Mouse (Mus musculus): ENCODE measurements around the gene Ctnnbl1. TPM values are rescaled to one million over a fixed set of nuclear protein-coding genes. Genes with fewer than 3 reads are reported as not detected.
A peak's percentile ranks its signal among the peaks of the same experiment; 100 is the strongest.

Ctnnbl1 gene
- total RNA-seq, 2 experiments from 2014 or later = 23.0 to 28.0 TPM

DNA sequence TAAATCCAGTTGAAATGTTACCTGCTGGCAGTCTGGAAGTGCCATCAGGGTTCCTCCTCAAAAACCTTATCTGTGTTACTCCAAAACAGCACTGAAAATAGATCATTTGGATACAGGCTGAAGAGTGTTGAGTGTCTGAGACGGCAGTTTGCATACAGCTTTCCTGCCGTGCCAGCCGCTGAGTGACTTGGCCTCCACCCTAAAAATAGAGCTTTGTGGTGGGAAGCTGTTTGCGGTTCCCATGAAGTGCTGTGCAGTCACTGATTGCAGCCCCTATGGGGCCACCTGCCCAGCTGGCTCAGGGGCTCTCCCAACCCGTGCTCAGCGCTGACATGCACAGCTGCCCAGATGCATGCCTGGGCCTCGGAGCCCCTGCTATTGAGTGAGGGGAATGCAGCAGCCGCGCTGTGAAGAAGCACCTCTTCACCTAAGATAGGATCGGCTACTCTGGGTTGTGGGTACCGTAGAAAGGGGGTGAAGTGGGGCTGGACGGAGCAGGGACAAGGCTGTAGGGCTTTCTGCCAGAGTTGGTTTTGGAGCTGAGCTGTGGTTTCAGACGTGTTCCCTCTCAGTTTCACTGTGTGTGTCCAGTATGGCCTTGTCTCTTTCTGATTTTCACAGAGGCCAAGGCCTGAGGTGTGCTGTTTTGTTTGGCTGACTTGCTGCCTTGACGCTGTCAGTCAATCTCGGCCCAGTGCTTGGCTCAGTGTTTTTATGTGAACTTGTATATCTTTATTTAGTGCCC is 81.5 kb downstream of the Ctnnbl1 start:
- DNase-seq (ENCODE audit: low spot score in 2 of 2) = peak; percentile 4 to 17

GRCm38 (mm10) chr2:157819401-157819800 is 82.2 kb downstream of the Ctnnbl1 start:
- peak in 1 of 2 experiments; percentile 4 for DNase-seq (ENCODE audit: low spot score in 2 of 2)

DNA sequence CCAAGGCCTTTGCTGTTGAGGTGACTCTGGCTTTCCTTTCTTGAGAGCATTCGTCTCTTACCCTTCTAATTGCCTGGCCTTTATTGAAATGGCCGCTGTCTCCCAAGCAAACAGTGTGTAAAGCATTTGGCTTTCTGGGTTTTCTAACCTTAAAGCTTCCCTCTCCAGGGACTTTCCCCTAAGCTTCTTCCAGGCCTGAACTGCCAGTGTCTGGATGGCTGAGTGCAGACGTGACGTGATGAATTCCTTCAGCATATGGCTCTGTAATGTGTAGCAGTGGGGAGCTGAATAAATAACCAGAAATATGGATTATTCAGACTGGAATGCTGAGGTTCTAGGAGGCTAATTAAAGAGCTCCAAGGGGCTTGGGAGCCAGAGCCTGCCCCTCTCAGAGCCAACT is 84.1 kb downstream of the Ctnnbl1 start:
- DNase-seq (ENCODE audit: low spot score in 2 of 2) = no peak

- no peak for DNase-seq (ENCODE audit: low spot score in 2 of 2)
These were observed 86.3 kb downstream of the Ctnnbl1 start for GRCm38 (mm10) chr2:157823456-157823855.

GRCm38 (mm10) chr2:157824249-157824648 is 87.0 kb downstream of the Ctnnbl1 start:
- DNase-seq (ENCODE audit: low spot score in 2 of 2) = no peak

- DNase-seq (ENCODE audit: low spot score in 2 of 2) = no peak
These were observed 92.9 kb downstream of the Ctnnbl1 start for GRCm38 (mm10) chr2:157830101-157830500.

GRCm38 (mm10) chr2:157830620-157831354 is 93.6 kb downstream of the Ctnnbl1 start:
- no peak for DNase-seq (ENCODE audit: low spot score in 2 of 2)

- DNase-seq (ENCODE audit: low spot score in 2 of 2) = no peak
These were observed 99.8 kb downstream of the Ctnnbl1 start for GRCm38 (mm10) chr2:157837050-157837449.

- DNase-seq (ENCODE audit: low spot score in 2 of 2) = peak in 1 of 2 experiments; percentile 37
These were observed 101.2 kb downstream of the Ctnnbl1 start for GRCm38 (mm10) chr2:157838206-157838923.

- DNase-seq (ENCODE audit: low spot score in 2 of 2) = no peak
These were observed 103.5 kb downstream of the Ctnnbl1 start for GRCm38 (mm10) chr2:157840641-157841078.

DNA sequence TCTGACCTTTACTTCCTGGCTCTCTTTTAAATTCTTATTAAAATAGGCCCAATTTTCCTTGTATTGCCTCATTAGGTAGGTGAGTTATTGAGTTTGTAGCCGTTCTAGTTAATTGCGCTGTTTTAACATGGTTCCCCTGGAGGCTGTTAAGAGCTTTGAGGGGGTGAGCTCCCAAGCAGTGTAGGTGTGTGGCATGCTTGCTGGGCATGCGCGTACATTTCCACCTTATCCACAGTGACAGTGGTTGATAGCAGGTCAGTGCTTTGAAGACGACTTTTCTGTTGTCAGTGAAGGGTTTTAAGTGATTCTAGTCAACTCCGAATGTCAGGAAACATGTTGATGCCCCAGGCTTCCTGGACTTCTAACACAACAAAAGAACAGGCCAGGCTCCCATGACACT is 103.9 kb downstream of the Ctnnbl1 start:
- no peak for DNase-seq (ENCODE audit: low spot score in 2 of 2)

- no peak for DNase-seq (ENCODE audit: low spot score in 2 of 2)
These were observed 107.5 kb downstream of the Ctnnbl1 start for GRCm38 (mm10) chr2:157844746-157845145.

- no peak for DNase-seq (ENCODE audit: low spot score in 2 of 2)
These were observed 108.6 kb downstream of the Ctnnbl1 start for GRCm38 (mm10) chr2:157845831-157846230.

DNA sequence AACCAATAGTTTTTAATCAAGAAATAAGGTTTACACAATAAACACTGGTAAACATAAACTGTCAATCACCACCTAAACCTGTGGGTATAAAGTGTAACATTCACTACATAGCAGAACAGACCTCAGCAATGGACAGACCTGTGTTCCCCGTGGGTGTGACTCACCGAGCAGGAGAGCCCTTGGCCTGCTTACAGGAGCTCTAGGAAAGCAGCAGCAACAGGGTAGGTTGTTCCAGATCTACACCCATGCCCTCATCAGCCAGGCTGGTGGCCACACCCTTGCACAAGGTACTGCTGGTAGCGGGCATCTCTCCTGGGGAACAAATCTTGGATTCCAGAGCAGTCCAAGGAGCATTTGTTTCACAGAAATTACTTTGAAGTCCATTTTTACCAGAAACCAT is 115.9 kb downstream of the Ctnnbl1 start:
- DNase-seq (ENCODE audit: low spot score in 2 of 2) = no peak

- no peak for DNase-seq (ENCODE audit: low spot score in 2 of 2)
These were observed 118.6 kb downstream of the Ctnnbl1 start for GRCm38 (mm10) chr2:157855814-157856213.

GRCm38 (mm10) chr2:157857496-157857895 is 120.3 kb downstream of the Ctnnbl1 start:
- DNase-seq (ENCODE audit: low spot score in 2 of 2) = no peak

- DNase-seq (ENCODE audit: low spot score in 2 of 2) = no peak
These were observed 121.1 kb downstream of the Ctnnbl1 start for GRCm38 (mm10) chr2:157858317-157858716.

DNA sequence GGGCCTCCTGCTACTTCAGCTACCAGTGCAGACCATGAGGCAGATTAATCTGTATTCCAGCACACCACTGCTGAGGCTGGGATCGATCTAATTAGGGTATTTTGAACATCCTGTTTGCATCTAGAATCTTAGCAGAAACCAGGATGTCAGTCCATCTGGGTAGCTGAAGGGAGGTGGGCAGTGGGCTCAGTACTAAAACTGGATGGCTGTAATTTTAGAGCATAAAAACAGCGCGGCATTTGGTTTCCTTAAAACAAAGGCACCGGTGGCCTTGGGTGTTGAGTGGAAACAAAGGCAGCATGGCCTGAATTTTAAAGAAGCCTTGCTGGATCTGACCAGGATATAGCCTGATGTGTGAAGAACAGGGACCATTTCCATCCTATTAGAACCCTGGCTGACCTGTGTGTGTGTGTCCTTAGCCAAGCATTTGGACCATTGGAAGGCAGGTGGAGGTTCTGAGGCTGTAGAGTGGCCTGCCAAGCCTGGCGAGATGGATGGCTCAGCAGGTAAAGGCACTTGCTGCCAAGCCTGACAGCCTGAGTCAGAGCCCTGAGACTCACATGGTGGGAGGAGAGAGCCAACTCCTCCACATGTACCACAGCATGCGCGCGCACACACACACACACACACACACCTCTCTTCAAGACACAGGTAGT is 122.0 kb downstream of the Ctnnbl1 start:
- DNase-seq (ENCODE audit: low spot score in 2 of 2) = peak in 1 of 2 experiments; percentile 23

DNA sequence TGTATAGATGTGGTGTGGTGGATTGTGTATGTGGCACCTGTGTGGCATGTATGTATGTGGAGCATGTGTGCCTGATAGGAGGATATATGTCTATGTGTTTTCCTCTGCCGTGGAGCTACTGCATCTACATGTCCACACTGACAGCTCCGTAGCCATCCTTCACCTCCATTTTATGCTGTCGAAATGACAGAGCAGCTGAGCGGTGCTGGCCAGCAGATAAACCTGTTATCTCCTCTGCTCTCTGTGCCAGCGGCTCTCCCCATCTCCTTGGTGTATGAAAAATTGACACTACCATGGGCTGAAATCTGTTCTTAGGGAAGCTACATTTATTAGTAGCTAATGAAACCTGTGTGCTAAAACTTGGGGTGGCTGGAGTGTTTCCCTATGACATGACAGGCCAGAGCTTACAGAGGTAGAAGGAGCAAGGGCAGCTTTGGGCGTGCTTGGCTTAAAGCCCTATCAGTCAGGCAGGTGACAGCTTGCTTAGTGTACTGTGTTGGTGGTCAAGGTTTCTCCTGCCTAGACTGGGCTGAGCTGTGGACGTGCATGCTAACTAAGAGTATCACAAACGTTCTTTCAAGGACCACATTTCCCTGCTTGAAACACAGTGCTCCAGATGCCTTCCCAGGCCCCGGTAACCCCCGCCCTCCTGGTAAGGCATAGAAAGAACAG is 124.2 kb downstream of the Ctnnbl1 start:
- DNase-seq (ENCODE audit: low spot score in 2 of 2) = no peak

DNA sequence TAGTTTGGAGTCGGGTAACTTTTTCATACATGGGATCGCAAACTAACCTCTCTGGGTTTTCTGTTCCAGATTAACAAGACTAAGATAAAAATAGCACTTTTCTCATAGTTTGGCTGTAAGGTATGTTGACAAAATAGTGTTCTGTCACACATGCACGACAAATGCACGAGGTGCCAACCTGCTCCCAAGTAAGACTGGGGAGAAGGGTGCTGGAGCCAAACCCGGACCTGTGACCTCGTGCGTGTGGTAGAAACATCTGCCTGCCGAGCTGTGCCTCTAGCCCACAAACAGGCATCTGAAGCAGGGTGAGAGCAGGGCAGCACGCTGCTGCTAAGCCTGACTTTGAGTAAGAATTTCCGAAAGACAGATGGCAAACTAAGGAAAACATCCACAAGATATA is 125.1 kb downstream of the Ctnnbl1 start:
- DNase-seq (ENCODE audit: low spot score in 2 of 2) = no peak

DNA sequence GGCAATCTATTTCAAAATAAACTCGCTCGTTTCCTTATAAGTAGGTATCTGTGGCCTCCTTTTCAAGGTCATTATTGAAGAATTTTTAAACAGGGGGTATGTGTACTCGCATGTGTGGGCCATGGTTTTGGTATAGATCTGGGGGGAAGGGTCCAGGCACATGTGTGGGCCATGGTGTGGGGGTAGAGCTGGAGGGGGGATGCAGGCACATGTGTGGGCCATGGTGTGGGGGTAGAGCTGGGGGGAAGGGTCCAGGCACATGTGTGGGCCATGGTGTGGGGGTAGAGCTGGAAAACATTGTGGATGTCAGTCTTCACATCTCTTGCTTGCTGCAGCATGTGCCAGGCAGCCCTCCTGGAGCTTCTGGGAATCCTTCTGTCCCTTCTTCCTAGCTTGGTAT is 129.9 kb downstream of the Ctnnbl1 start:
- DNase-seq (ENCODE audit: low spot score in 2 of 2) = no peak
